Mouse (Mus musculus): ENCODE results near the gene Ttf1.

Ttf1 gene

GRCm38 (mm10) chr2:29130118-29130899, 70.2 kb downstream of the Ttf1 start:
- DNase-seq, result peak; percentile 8

GRCm38 (mm10) chr2:29135161-29135560, 75.1 kb downstream of the Ttf1 start:
- DNase-seq, result no peak

Data from retina, postnatal 1 day (tissue).